Mouse (Mus musculus): ENCODE results near the gene Gfap. TPM values are rescaled to one million over a fixed set of nuclear protein-coding genes. Genes with fewer than 3 reads are reported as not detected.

Gene Gfap
- total and polyA plus RNA-seq, 3 experiments: not detected

- TF ChIP-seq CHD2 (IDR thresholded peaks at IDR 0.05; ENCODE audit: low read length): no peak
- TF ChIP-seq BHLHE40 (IDR thresholded peaks at IDR 0.05; ENCODE audit: low read depth, low read length): no peak
These were observed 40.8 kb downstream of the Gfap start (continued) for GRCm38 (mm10) chr11:102859933-102860332.

DNA sequence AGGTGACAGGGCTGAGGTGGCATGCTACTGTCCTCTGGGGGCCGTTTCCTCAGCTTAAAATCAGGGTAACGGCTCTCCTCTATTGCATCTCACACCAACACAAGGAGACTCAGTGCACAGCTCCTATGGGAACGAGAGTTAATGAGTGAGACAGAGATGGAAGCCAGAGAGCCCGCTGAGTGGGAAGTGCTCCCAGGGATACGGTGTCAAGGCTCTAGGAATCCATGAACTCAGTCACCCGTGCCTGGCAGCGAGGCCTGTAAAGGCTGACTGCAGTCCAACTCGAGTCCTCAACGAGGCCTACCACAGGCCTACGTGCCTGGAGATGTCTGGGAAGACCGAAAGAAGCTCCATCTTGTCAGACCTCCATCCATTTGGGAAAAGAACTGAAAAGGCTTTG is 41.8 kb downstream of the Gfap start:
- Histone ChIP-seq H3K4me2 (ENCODE audit: insufficient read depth, low read depth, poor library complexity, severe bottlenecking) (no peak overlapping the region), H3K9ac (ENCODE audit: insufficient read depth, low read depth) (no peak overlapping the region), H3K27me3 (replicated peaks) (no peaks in the 10 kb centered on the region), H3K4me1 (ENCODE audit: control insufficient read depth in 1 of 2, insufficient read depth in 2 of 2) (no peaks in the 10 kb centered on the region), H3K4me3 (replicated peaks in 1 of 3; ENCODE audit: low read depth in 2 of 3, low read length in 2 of 3, poor library complexity in 1 of 3) (no peak overlapping the region), H3K79me2 (replicated peaks; ENCODE audit: control insufficient read depth, extremely low read depth, insufficient read depth, poor library complexity, severe bottlenecking) (no peaks in the 10 kb centered on the region), H3K36me3 (replicated peaks in 1 of 2; ENCODE audit: control insufficient read depth in 1 of 2, insufficient read depth in 1 of 2, low read length in 1 of 2) (peaks cover 89 to 97% of the 10 kb centered on the region in 2 experiments), H3K27ac (ENCODE audit: insufficient read depth, low read depth) (no peak overlapping the region), H3K9me3 (replicated peaks; ENCODE audit: low read length) (no peaks in the 10 kb centered on the region)
- TF ChIP-seq MXI1 (IDR thresholded peaks at IDR 0.05; ENCODE audit: low read depth, low read length): no peak
- in situ Hi-C loops (cut with MboI; ENCODE audit: low pct_ligation_motif_present, low pct_unique_long_range_greater_than_20kb, low sequenced_read_pairs) (no loop called here), dilution Hi-C loops (cut with MboI; ENCODE audit: extremely low pct_ligation_motif_present, extremely low pct_unique_long_range_greater_than_20kb, low sequenced_read_pairs) (no loop called here)
- no peak for DNase-seq (ENCODE audit: extremely low read depth)

- Histone ChIP-seq H3K4me3 (replicated peaks in 1 of 3; ENCODE audit: low read depth in 2 of 3, low read length in 2 of 3, poor library complexity in 1 of 3) (no peak overlapping the region), H3K79me2 (replicated peaks; ENCODE audit: control insufficient read depth, extremely low read depth, insufficient read depth, poor library complexity, severe bottlenecking) (no peaks in the 10 kb centered on the region), H3K27me3 (replicated peaks) (no peaks in the 10 kb centered on the region), H3K36me3 (replicated peaks in 1 of 2; ENCODE audit: control insufficient read depth in 1 of 2, insufficient read depth in 1 of 2, low read length in 1 of 2) (peaks cover 86 to 97% of the 10 kb centered on the region in 2 experiments), H3K27ac (ENCODE audit: insufficient read depth, low read depth) (no peak overlapping the region), H3K4me1 (ENCODE audit: control insufficient read depth in 1 of 2, insufficient read depth in 2 of 2) (no peaks in the 10 kb centered on the region), H3K9me3 (replicated peaks; ENCODE audit: low read length) (no peaks in the 10 kb centered on the region), H3K9ac (ENCODE audit: insufficient read depth, low read depth) (no peak overlapping the region), H3K4me2 (ENCODE audit: insufficient read depth, low read depth, poor library complexity, severe bottlenecking) (no peak overlapping the region)
- dilution Hi-C loops (cut with MboI; ENCODE audit: extremely low pct_ligation_motif_present, extremely low pct_unique_long_range_greater_than_20kb, low sequenced_read_pairs): no loop called here
- no peak for DNase-seq (ENCODE audit: extremely low read depth)
- TF ChIP-seq JUND (conservative IDR thresholded peaks at IDR 0.05; ENCODE audit: low read depth, low read length) (no peak), RCOR1 (conservative IDR thresholded peaks at IDR 0.05; ENCODE audit: low read depth, low read length) (no peak), GABPA (IDR thresholded peaks at IDR 0.05; ENCODE audit: insufficient replicate concordance, low read depth, low read length) (no peak), USF2 (conservative IDR thresholded peaks at IDR 0.05; ENCODE audit: low read depth, low read length) (no peak), ELF1 (IDR thresholded peaks at IDR 0.05; ENCODE audit: low read depth, low read length) (no peak), CHD2 (IDR thresholded peaks at IDR 0.05; ENCODE audit: low read length) (no peak), TCF12 (IDR thresholded peaks at IDR 0.05; ENCODE audit: low read depth, low read length) (no peak), SIN3A (IDR thresholded peaks at IDR 0.05; ENCODE audit: low read length) (no peak), CHD1 (IDR thresholded peaks at IDR 0.05; ENCODE audit: low read depth, low read length) (no peak), MYC (IDR thresholded peaks at IDR 0.05; ENCODE audit: low read depth, low read length) (no peak), UBTF (IDR thresholded peaks at IDR 0.05; ENCODE audit: low read depth, low read length) (no peak), ZMIZ1 (IDR thresholded peaks at IDR 0.05; ENCODE audit: low read depth, low read length) (no peak), NELFE (IDR thresholded peaks at IDR 0.05; ENCODE audit: low read depth, low read length) (no peak), KAT2A (IDR thresholded peaks at IDR 0.05; ENCODE audit: insufficient replicate concordance, low read length) (no peak), MXI1 (IDR thresholded peaks at IDR 0.05; ENCODE audit: low read depth, low read length) (no peak), USF1 (IDR thresholded peaks at IDR 0.05; ENCODE audit: low read depth, low read length) (no peak), ZKSCAN1 (IDR thresholded peaks at IDR 0.05; ENCODE audit: borderline replicate concordance, low read depth, low read length) (no peak), POLR2AphosphoS2 (IDR thresholded peaks at IDR 0.05; ENCODE audit: low read depth, low read length) (no peak), ETS1 (conservative IDR thresholded peaks at IDR 0.05; ENCODE audit: low read depth, low read length) (no peak)
- in situ Hi-C loops (cut with MboI; ENCODE audit: low pct_ligation_motif_present, low pct_unique_long_range_greater_than_20kb, low sequenced_read_pairs): no loop called here
These were observed 44.8 kb downstream of the Gfap start for GRCm38 (mm10) chr11:102855941-102856340.

Data from CH12.LX (cell line).